Mouse (Mus musculus) MEL (cell line): ENCODE data around the gene Gm28042. TPM values are rescaled to one million over a fixed set of nuclear protein-coding genes. Genes with fewer than 3 reads are reported as not detected.

Source experiments
- DNase-seq: peaks from one replicate; pipeline ENCODE4 v3.0.0; 2011; ENCODE audit warnings: low read depth, low spot score
- H3K27ac ChIP-seq: 2 replicates; pipeline ENCODE4 v1.5.1; 2012; ENCODE audit warnings: low read depth, mild to moderate bottlenecking, control low read depth, low read length, moderate library complexity; ENCODE audit not compliant: control insufficient read depth
- H3K27me3 ChIP-seq, 2 experiments: fragments of 150-350 bp in 1 of 2; sonication (generic) in 1 of 2; 2 replicates each; pipeline ENCODE4 v1.6.1; 2012; ENCODE audit warnings: low read length in 2 of 2, mild to moderate bottlenecking in 2 of 2, improper control_type of control experiment in 1 of 2, moderate library complexity in 1 of 2; ENCODE audit not compliant: insufficient read depth in 2 of 2, control insufficient read depth in 1 of 2
- H3K36me3 ChIP-seq, 2 experiments: 2 replicates each; pipeline ENCODE4 v1.6.1; 2012 to 2014; ENCODE audit warnings: low read length in 2 of 2, improper control_type of control experiment in 1 of 2, inconsistent platforms in 1 of 2, mild to moderate bottlenecking in 1 of 2; ENCODE audit not compliant: insufficient read depth in 2 of 2, control insufficient read depth in 1 of 2
- H3K4me1 ChIP-seq, 2 experiments: fragments of 150-350 bp in 1 of 2; sonication (generic) in 1 of 2; 2 replicates each; pipeline ENCODE4 v1.6.1; 2012; ENCODE audit warnings: low read length in 2 of 2, improper control_type of control experiment in 1 of 2, mild to moderate bottlenecking in 1 of 2; ENCODE audit not compliant: insufficient read depth in 2 of 2, control insufficient read depth in 1 of 2
- H3K4me3 ChIP-seq, 2 experiments: fragments of 150-350 bp in 1 of 2; sonication (generic) in 1 of 2; 2 replicates each; pipeline ENCODE4 v1.5.1; 2012; ENCODE audit warnings: low read depth in 2 of 2, low read length in 2 of 2, mild to moderate bottlenecking in 2 of 2, moderate library complexity in 2 of 2, control low read depth in 1 of 2, improper control_type of control experiment in 1 of 2; ENCODE audit not compliant: control insufficient read depth in 1 of 2, insufficient read depth in 1 of 2
- H3K79me2 ChIP-seq: 2 replicates; pipeline ENCODE4 v1.6.1; 2012; ENCODE audit warnings: mild to moderate bottlenecking, low read length, moderate library complexity; ENCODE audit not compliant: control insufficient read depth, poor library complexity, insufficient read depth
- H3K9ac ChIP-seq: 2 replicates; pipeline ENCODE4 v1.6.1; 2012; ENCODE audit warnings: low read depth, mild to moderate bottlenecking, control low read depth, low read length, moderate library complexity; ENCODE audit not compliant: control insufficient read depth, poor library complexity, severe bottlenecking
- H3K9me3 ChIP-seq: fragments of 150-350 bp; sonication (generic); replicated peaks from 2 replicates; pipeline ENCODE4 v1.6.1; 2012; ENCODE audit warnings: mild to moderate bottlenecking, low read length, improper control_type of control experiment, moderate library complexity; ENCODE audit not compliant: insufficient read depth
- CHD1 ChIP-seq: IDR thresholded peaks from 2 replicates; pipeline ENCODE4 v1.6.1; 2012; ENCODE audit warnings: low read depth, mild to moderate bottlenecking, inconsistent platforms, low read length, improper control_type of control experiment
- CHD2 ChIP-seq: IDR thresholded peaks from 2 replicates; pipeline ENCODE4 v1.6.1; 2011; ENCODE audit warnings: low read length, improper control_type of control experiment
- CTCF ChIP-seq, 3 experiments: IDR thresholded peaks in 2 of 3; conservative IDR thresholded peaks in 1 of 3; 2 replicates each; pipeline ENCODE4 v1.5.1; 2011 to 2012; ENCODE audit warnings: low read length in 3 of 3, low read depth in 2 of 3, mild to moderate bottlenecking in 2 of 3, improper control_type of control experiment in 1 of 3, inconsistent platforms in 1 of 3, mixed read lengths in 1 of 3, moderate library complexity in 1 of 3; ENCODE audit not compliant: control insufficient read depth in 1 of 3, insufficient read depth in 1 of 3, poor library complexity in 1 of 3, severe bottlenecking in 1 of 3
- GABPA ChIP-seq: IDR thresholded peaks from 2 replicates; pipeline ENCODE4 v1.6.1; 2012; ENCODE audit warnings: low read depth, mild to moderate bottlenecking, inconsistent platforms, low read length, improper control_type of control experiment, moderate library complexity
- GATA1 ChIP-seq: IDR thresholded peaks from 2 replicates; pipeline ENCODE4 v1.6.1; 2011; ENCODE audit warnings: low read depth, low read length, improper control_type of control experiment
- HCFC1 ChIP-seq: IDR thresholded peaks from 2 replicates; pipeline ENCODE4 v1.6.1; 2012; ENCODE audit warnings: low read depth, mild to moderate bottlenecking, inconsistent platforms, low read length, improper control_type of control experiment, moderate library complexity
- KAT2A ChIP-seq: conservative IDR thresholded peaks from 2 replicates; pipeline ENCODE4 v1.6.1; 2012; ENCODE audit warnings: low read depth, low read length, improper control_type of control experiment, inconsistent platforms
- MAFK ChIP-seq: IDR thresholded peaks from 2 replicates; pipeline ENCODE4 v1.6.1; 2011; ENCODE audit warnings: low read depth, mild to moderate bottlenecking, low read length, improper control_type of control experiment, borderline replicate concordance
- MAX ChIP-seq: IDR thresholded peaks from 2 replicates; pipeline ENCODE4 v1.6.1; 2011; ENCODE audit warnings: low read length, improper control_type of control experiment
- MEF2A ChIP-seq: IDR thresholded peaks from 2 replicates; pipeline ENCODE4 v1.6.1; 2014; ENCODE audit warnings: low read depth, mild to moderate bottlenecking, inconsistent platforms, low read length, improper control_type of control experiment; ENCODE audit not compliant: poor library complexity, insufficient replicate concordance, severe bottlenecking; ENCODE audit errors: extremely low read depth
- MXI1 ChIP-seq: IDR thresholded peaks from 2 replicates; pipeline ENCODE4 v1.6.1; 2011; ENCODE audit warnings: mild to moderate bottlenecking, low read depth, low read length, improper control_type of control experiment
- MYB ChIP-seq: IDR thresholded peaks from 2 replicates; pipeline ENCODE4 v1.6.1; 2011; ENCODE audit warnings: mild to moderate bottlenecking, low read depth, low read length, improper control_type of control experiment
- NRF1 ChIP-seq: IDR thresholded peaks from 2 replicates; pipeline ENCODE4 v1.6.1; 2014; ENCODE audit warnings: low read depth, mild to moderate bottlenecking, inconsistent platforms, low read length, improper control_type of control experiment, moderate library complexity; ENCODE audit not compliant: poor library complexity, insufficient read depth, severe bottlenecking
- POLR2A ChIP-seq, 2 experiments: IDR thresholded peaks; 2 replicates each; pipeline ENCODE4 v1.6.1; 2011 to 2012; ENCODE audit warnings: low read length in 2 of 2, mild to moderate bottlenecking in 2 of 2, control low read depth in 1 of 2, improper control_type of control experiment in 1 of 2, low read depth in 1 of 2, moderate library complexity in 1 of 2; ENCODE audit not compliant: control insufficient read depth in 1 of 2, insufficient read depth in 1 of 2, poor library complexity in 1 of 2
- POLR2AphosphoS2 ChIP-seq: IDR thresholded peaks from 2 replicates; pipeline ENCODE4 v1.6.1; 2011; ENCODE audit warnings: low read length, improper control_type of control experiment
- RAD21 ChIP-seq: IDR thresholded peaks from 2 replicates; pipeline ENCODE4 v1.6.1; 2011; ENCODE audit warnings: mild to moderate bottlenecking, low read depth, low read length, improper control_type of control experiment
- SMC3 ChIP-seq: IDR thresholded peaks from 2 replicates; pipeline ENCODE4 v1.6.1; 2011; ENCODE audit warnings: low read depth, low read length, improper control_type of control experiment
- TAL1 ChIP-seq: IDR thresholded peaks from 2 replicates; pipeline ENCODE4 v1.6.1; 2012; ENCODE audit warnings: mild to moderate bottlenecking, inconsistent platforms, low read length, moderate library complexity, mixed read lengths
- TBP ChIP-seq: IDR thresholded peaks from 2 replicates; pipeline ENCODE4 v1.8.0; 2011; ENCODE audit warnings: low read depth, low read length, improper control_type of control experiment
- TCF12 ChIP-seq: IDR thresholded peaks from 2 replicates; pipeline ENCODE4 v1.6.1; 2014; ENCODE audit warnings: low read depth, mild to moderate bottlenecking, inconsistent platforms, low read length, improper control_type of control experiment, moderate library complexity
- USF1 ChIP-seq: IDR thresholded peaks from 2 replicates; pipeline ENCODE4 v1.6.1; 2014; ENCODE audit warnings: low read depth, mild to moderate bottlenecking, inconsistent platforms, low read length, improper control_type of control experiment, moderate library complexity
- ZKSCAN1 ChIP-seq: IDR thresholded peaks from 2 replicates; pipeline ENCODE4 v1.6.1; 2012; ENCODE audit warnings: low read depth, mild to moderate bottlenecking, inconsistent platforms, low read length, improper control_type of control experiment, moderate library complexity
- ZMIZ1 ChIP-seq: IDR thresholded peaks from 2 replicates; pipeline ENCODE4 v1.6.1; 2012; ENCODE audit warnings: low read depth, mild to moderate bottlenecking, inconsistent platforms, low read length, improper control_type of control experiment, moderate library complexity
- ZNF384 ChIP-seq: IDR thresholded peaks from 2 replicates; pipeline ENCODE4 v1.6.1; 2012; ENCODE audit warnings: low read depth, mild to moderate bottlenecking, inconsistent platforms, low read length, improper control_type of control experiment
- polyA plus RNA-seq, 2 experiments: library from polyadenylated mRNA; stranded (reverse) in 1 of 2; unstranded in 1 of 2; fragments of >175 nt in 1 of 2; fragments of >200 nt in 1 of 2; gene quantifications; 2 replicates each; pipeline versions ENCODE4 v1.2.1 to v1.2.4; 2012; ENCODE audit warnings: low replicate concordance in 2 of 2, low read depth in 1 of 2; ENCODE audit not compliant: insufficient read length in 2 of 2, insufficient read depth in 1 of 2, missing spikeins in 1 of 2
- total RNA-seq: library from RNA; depleted of rRNA; stranded (reverse); fragments of 300-350 nt; gene quantifications from 2 replicates; pipeline ENCODE4 v1.2.3, GENCODE M21; 2012

Gene Gm28042
- total and polyA plus RNA-seq, 3 experiments, result 0.96 to 1.7 TPM; not detected in 1

- no peak overlapping the region for H3K27ac ChIP-seq
- TF ChIP-seq RAD21, result no peak
- TF ChIP-seq ZKSCAN1, result no peak
- TF ChIP-seq TBP, result no peak
- TF ChIP-seq MYB, result no peak
- TF ChIP-seq POLR2AphosphoS2, result no peak
- no peak for TF ChIP-seq GABPA
- no peak for TF ChIP-seq GATA1
- no peak for TF ChIP-seq CHD1
- no peak for TF ChIP-seq HCFC1
- no peak for TF ChIP-seq TAL1
- TF ChIP-seq KAT2A, result no peak
- no peak for TF ChIP-seq CTCF (IDR thresholded peaks at IDR 0.05 in 2 of 3, conservative IDR thresholded peaks at IDR 0.05 in 1 of 3; ENCODE audit: control insufficient read depth in 1 of 3, insufficient read depth in 1 of 3, low read depth in 2 of 3, low read length in 3 of 3, poor library complexity in 1 of 3, severe bottlenecking in 1 of 3)
- TF ChIP-seq CHD2, result no peak
- TF ChIP-seq TCF12, result no peak
- TF ChIP-seq SMC3, result no peak
- no peak for TF ChIP-seq NRF1
- no peak for TF ChIP-seq ZMIZ1
- TF ChIP-seq, all 39 proteins: peak for 0
- H3K27me3 ChIP-seq, result no peaks in the 10 kb centered on the region; a peak in 2 of 4 replicates
- DNase-seq, result no peak
- no peaks in the 10 kb centered on the region for H3K9me3 ChIP-seq
- no peak overlapping the region for H3K9ac ChIP-seq
- no peaks in the 10 kb centered on the region for H3K79me2 ChIP-seq
- no peaks in the 10 kb centered on the region for H3K4me1 ChIP-seq
- no peaks in the 10 kb centered on the region for H3K36me3 ChIP-seq
- no peak overlapping the region for H3K4me3 ChIP-seq
Measured at GRCm38 (mm10) chr2:120051405-120051804, 24.1 kb downstream of the Gm28042 start.

GRCm38 (mm10) chr2:120054771-120055552 is 27.7 kb downstream of the Gm28042 start:
- Histone ChIP-seq H3K4me1 (no peaks in the 10 kb centered on the region), H3K27me3 (peaks cover 0 to 2% of the 10 kb centered on the region in 2 experiments; a peak in 1 of 4 replicates), H3K9me3 (no peaks in the 10 kb centered on the region), H3K79me2 (no peaks in the 10 kb centered on the region), H3K36me3 (no peaks in the 10 kb centered on the region), H3K4me3 (no peak overlapping the region), H3K27ac (no peak overlapping the region), H3K9ac (no peak overlapping the region)
- no peak for DNase-seq
- TF ChIP-seq SMC3 (no peak), TAL1 (no peak), MXI1 (no peak), MEF2A (no peak), KAT2A (no peak), NRF1 (no peak), TCF12 (no peak), USF1 (no peak), POLR2A (IDR thresholded peaks at IDR 0.05; ENCODE audit: control insufficient read depth in 1 of 2, insufficient read depth in 1 of 2, low read depth in 1 of 2, low read length in 2 of 2, poor library complexity in 1 of 2) (no peak), CHD1 (no peak), ZNF384 (no peak), MAX (no peak), ZMIZ1 (no peak), MAFK (no peak)
